Mouse (Mus musculus) naive thymus-derived CD4-positive, alpha-beta T cell, adult 5 months (primary cell): ENCODE data around the gene Ctnna3. TPM values are rescaled to one million over a fixed set of nuclear protein-coding genes. Genes with fewer than 3 reads are reported as not detected.

ENCODE experiments used
- polyA plus RNA-seq: library from polyadenylated mRNA; unstranded; fragments of 100-300 nt; shearing (Covaris generic); gene quantifications from one replicate; pipeline ENCODE4 v1.2.1, GENCODE M21; 2017

Ctnna3 gene
- polyA plus RNA-seq = 0.12 TPM

GRCm38 (mm10) chr10:63429785-63430305, at the start of gene Ctnna3:
TSS of gene Ctnna3 (plus strand) at chr10:63430098.

GRCm38 (mm10) chr10:63381498-63382280, 48.2 kb upstream of the Ctnna3 start, which contains the start of gene Sirt1:
TSS of gene Sirt1 (minus strand) at chr10:63381704.

GRCm38 (mm10) chr10:63382372-63383279, 47.3 kb upstream of the Ctnna3 start, which contains the start of gene Dnajc12:
TSS of gene Dnajc12 (plus strand) at chr10:63382443.

GRCm38 (mm10) chr10:63421739-63422735, 7.9 kb upstream of the Ctnna3 start, which contains the start of gene Gm7075:
TSS of gene Gm7075 (minus strand) at chr10:63421789.

GRCm38 (mm10) chr10:63927334-63927733, 497.4 kb downstream of the Ctnna3 start, which contains the start of gene Gm10118:
TSS of gene Gm10118 (minus strand) at chr10:63927434.

GRCm38 (mm10) chr10:64089680-64090460, 660.0 kb downstream of the Ctnna3 start, which contains the start of gene Lrrtm3:
TSS of gene Lrrtm3 (minus strand) at chr10:64090277.

Other genes starting within 250 kb of the Ctnna3 start
- 0.20 TPM for gene Mypn, start 226.1 kb upstream of the Ctnna3 start, polyA plus RNA-seq
- 101 TPM for gene Herc4, start 186.3 kb upstream of the Ctnna3 start, polyA plus RNA-seq
- 36.0 TPM for gene Sirt1, start 48.4 kb upstream of the Ctnna3 start, polyA plus RNA-seq
- gene Dnajc12, start 47.7 kb upstream of the Ctnna3 start, polyA plus RNA-seq = 10.1 TPM
- not detected for gene Gm7075, start 8.3 kb upstream of the Ctnna3 start, polyA plus RNA-seq